ENCODE assay signal across 1 mouse cellular context in the genomic region with DNA sequence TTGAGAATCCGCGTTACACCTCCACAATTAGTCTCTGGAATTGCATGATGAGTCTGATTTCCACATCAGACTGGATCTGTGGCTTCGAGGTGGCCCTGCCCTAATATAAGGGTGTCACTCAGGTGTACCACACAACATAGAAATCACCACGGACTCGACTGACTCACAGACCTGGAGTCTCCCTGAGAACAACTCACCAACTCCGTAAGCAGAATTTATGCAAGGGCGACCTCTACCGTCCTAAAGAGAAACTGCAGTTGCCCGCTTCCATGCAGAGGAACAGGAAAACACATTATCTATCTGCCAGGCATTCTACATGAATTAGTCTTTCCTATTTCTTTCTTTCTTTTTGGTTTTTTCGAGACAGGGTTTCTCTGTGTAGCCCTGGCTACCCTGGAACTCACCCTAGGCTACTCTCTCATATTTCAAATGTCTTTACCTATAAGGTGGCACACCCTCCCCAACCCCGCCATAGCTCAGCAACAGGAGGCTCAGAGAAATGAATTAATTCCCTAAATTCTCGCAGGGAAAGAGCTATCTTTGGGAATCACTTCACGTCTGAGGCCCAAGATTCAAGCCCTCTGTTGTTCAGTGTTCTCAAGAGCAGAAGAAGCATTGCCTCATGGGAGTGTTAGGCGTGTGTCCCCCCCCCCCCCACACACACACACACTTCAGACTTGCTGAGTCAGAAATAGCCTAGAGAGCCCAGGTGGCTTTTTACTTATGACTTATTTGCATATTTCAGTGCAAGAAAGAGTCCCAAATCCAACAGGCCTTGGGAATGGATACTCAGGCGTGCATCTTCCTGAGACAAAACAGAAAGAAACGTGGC.
TF ChIP-seq lines count a peak whose summit lies in the region.

No protein-coding gene starts in this region.

TF ChIP-seq in MEL, 35 proteins besides CTCF, POLR2A, EP300 and RAD21 (continued from another document):
- TF ChIP-seq MYB (IDR thresholded peaks at IDR 0.05; ENCODE audit: low read depth, low read length) (no peak), USF1 (IDR thresholded peaks at IDR 0.05; ENCODE audit: low read depth, low read length) (no peak), NRF1 (IDR thresholded peaks at IDR 0.05; ENCODE audit: insufficient read depth, low read depth, low read length, poor library complexity, severe bottlenecking) (0 out of 2 replicates have a peak, but pooled peaks have one; percentile 24), MAX (IDR thresholded peaks at IDR 0.05; ENCODE audit: low read length) (0 out of 2 replicates have a peak, but pooled peaks have one; percentile 18), POLR2AphosphoS5 (IDR thresholded peaks at IDR 0.05; ENCODE audit: borderline replicate concordance, low read depth, low read length) (no peak), ZC3H11A (IDR thresholded peaks at IDR 0.05; ENCODE audit: low read depth, low read length) (peak; percentile 75), MYC (IDR thresholded peaks at IDR 0.05; ENCODE audit: low read depth, low read length) (no peak), HCFC1 (IDR thresholded peaks at IDR 0.05; ENCODE audit: low read depth, low read length) (0 out of 2 replicates have a peak, but pooled peaks have one; percentile 41), GABPA (IDR thresholded peaks at IDR 0.05; ENCODE audit: low read depth, low read length) (no peak), POLR2AphosphoS2 (IDR thresholded peaks at IDR 0.05; ENCODE audit: low read length) (no peak), TBP (IDR thresholded peaks at IDR 0.05; ENCODE audit: low read depth, low read length) (no peak), MXI1 (IDR thresholded peaks at IDR 0.05; ENCODE audit: low read depth, low read length) (peak; percentile 51), GATA1 (IDR thresholded peaks at IDR 0.05; ENCODE audit: low read depth, low read length) (0 out of 2 replicates have a peak, but pooled peaks have one; percentile 2), ZKSCAN1 (IDR thresholded peaks at IDR 0.05; ENCODE audit: low read depth, low read length) (peak; percentile 42; the same call in 1 of the 2 replicates), NELFE (IDR thresholded peaks at IDR 0.05; ENCODE audit: low read depth, low read length) (peak; percentile 46), JUND (IDR thresholded peaks at IDR 0.05; ENCODE audit: low read depth, low read length) (no peak), ZNF384 (IDR thresholded peaks at IDR 0.05; ENCODE audit: low read depth, low read length) (no peak), SMC3 (IDR thresholded peaks at IDR 0.05; ENCODE audit: low read depth, low read length) (peak; percentile 76), TAL1 (IDR thresholded peaks at IDR 0.05; ENCODE audit: low read length) (no peak), ETS1 (IDR thresholded peaks at IDR 0.05; ENCODE audit: low read depth, low read length) (peak; percentile 22; the same call in 1 of the 2 replicates), TCF12 (IDR thresholded peaks at IDR 0.05; ENCODE audit: low read depth, low read length) (no peak), KAT2A (conservative IDR thresholded peaks at IDR 0.05; ENCODE audit: low read depth, low read length) (no peak), RCOR1 (IDR thresholded peaks at IDR 0.05; ENCODE audit: low read depth, low read length) (no peak), CHD1 (IDR thresholded peaks at IDR 0.05; ENCODE audit: low read depth, low read length) (no peak), CHD2 (IDR thresholded peaks at IDR 0.05; ENCODE audit: low read length) (no peak), BHLHE40 (IDR thresholded peaks at IDR 0.05; ENCODE audit: borderline replicate concordance, low read depth, low read length) (no peak)
